Mouse (Mus musculus) embryo, embryonic 9.5 days (tissue): ENCODE results near the gene Vasp.
A peak's percentile ranks its signal among the peaks of the same experiment; 100 is the strongest.
"Not testable (repeated sequence)": the region's sequence is repeated elsewhere in the genome, so short reads cannot be mapped to it uniquely, and the experiment has no call there.

Experiments used
- DNase-seq: peaks from one replicate; pipeline ENCODE4 v3.0.0-alpha.2; 2017; ENCODE audit errors: extremely low spot score

Vasp gene

DNA sequence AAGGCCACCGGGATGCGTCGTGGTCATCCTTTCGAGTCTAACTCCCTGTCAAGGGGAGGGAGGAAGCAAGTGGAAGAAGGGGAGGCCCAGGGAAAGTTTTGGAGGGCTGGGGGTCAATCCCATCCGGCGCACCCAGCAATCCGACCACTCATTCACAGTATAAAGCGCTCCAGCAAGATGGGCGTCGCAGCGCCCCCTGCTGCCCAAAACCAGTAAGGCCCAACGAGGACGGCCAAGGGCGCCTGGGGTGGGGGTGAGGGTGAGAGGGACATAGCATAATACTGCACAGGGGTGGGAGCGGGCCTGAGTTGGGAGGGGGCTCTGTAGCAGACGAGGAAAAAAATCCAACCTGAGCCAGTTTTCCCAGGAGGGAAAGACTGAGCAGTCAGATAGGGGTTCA, 32.2 kb upstream of the Vasp start:
- peak; percentile 88 for DNase-seq

DNA sequence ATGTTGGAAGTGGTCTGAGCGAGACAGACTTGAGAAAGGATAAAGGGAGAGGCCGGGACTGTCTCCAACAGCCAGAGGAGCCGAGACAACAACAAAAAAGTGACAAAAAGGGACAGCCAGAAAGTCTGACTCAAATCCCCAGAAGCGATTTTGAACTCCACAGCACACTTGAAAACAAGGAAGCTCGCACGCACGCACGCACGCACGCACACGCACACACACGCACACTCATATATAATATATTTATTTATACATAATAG, 31.4 kb upstream of the Vasp start:
- no peak for DNase-seq

DNA sequence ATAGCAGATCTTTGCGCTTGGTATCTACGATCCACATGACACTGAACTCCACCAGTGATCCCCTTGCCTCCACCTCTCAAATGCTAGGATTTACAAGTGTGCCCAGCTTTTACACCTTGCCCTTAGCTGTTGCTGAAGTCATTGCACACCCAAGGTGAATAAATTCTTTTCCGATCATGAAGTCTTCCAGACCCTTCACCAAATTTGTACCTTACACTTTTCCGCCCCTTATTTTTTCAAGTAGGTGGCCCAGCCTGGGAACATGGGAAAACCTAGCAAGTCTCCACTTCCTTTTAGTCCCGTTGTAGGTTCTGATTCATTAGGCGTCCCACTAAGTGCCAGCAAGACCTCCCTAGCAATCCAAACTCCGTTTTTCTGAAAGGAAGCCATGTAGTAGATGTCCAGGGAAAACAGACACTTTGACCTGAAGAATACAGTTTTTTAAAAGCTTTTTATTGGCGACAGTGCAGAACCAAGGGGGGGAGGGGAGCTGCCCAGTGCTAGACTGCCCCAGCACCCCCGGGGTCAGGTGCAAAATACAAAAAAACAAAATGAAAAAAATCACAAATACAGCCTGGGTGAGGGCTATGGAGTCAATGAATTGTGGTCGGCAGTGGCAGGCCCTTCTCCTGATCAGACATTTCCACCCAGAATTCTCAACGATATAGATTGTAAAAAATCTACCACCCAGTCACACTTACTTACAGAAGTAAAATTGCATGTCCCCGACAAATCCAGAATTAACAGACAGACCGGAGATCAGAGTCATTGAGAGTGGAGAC, 30.8 kb upstream of the Vasp start:
- no peak for DNase-seq

DNA sequence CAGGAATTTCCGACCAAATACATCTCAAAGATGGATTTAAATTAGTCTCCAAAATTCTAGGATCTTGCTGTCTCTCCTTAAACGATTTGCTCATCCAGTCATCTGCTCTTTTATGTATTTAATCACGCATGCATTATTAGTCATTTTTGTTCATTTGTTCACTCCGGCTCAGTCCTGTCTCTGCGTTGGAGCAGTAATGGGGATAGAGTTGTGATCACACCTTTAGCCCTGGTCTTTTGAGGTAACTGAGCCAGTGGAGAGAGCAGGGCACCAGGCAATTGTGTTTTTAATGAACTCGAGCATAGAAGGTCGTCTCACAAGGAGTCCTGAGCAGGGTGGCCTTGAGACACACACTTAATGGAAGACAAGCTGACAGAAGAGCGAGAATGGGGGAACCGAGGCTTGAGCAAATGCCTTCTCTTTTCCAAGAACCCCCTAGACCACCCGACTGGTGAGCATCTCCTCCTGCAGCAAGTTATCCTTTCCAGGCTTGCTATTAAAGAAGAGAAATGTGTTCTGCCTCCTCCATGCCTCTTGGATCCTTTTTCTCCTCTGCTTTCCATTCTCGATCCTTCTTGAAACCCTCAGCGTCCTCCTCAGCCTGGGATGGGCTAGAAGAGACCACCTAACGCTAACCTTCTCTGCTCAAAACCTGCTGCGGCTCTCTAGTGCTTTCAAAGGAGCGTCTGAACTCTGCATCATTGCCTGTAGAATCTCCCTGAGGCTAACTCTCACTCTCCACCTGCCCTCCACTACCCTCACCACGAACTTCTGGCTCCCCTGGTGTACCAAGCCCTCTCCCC, 30.0 kb upstream of the Vasp start:
- no peak for DNase-seq

DNA sequence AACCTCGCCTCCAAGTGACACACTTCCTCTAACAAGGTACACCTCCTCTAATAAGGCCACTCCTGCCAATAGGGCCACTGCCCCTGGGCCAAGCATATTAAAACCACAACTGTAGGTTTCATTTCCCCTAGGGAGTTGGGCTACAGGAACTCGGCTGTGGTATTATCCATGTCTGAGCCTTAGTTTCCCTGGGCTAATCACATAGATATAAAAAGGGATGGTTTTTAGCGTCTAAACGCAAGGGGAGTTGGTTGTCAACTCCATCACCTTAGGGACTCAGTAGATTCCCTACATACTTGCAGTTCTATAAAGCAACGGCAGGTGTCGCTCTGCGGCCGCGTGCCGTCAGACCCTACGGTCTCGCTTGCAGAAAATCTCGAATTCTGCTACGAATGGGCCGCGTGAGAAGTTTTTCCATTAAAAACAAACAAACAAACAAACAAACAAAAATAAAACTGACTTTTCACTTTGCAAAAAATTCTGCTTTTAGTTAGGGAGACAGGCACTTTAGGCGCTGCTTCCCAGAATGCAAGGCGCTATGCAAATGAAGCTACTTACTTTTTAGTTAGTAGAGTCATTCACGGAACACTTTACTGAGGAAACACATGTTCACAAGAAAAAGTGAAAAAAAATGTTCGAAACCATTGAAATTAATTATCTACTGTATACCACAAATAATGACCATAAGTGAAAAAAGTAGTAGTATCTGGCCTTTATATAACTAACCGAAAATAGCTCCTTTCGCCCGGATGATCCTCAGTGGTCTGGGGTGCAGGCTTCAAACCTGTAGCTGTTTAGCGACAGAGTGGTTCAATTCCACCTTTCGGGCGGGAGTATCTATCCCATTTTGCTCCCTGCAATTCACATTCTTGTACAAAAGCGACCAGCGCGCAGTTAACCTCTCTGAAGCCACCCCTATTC, 29.1 kb upstream of the Vasp start:
- DNase-seq: peak; percentile 84

DNA sequence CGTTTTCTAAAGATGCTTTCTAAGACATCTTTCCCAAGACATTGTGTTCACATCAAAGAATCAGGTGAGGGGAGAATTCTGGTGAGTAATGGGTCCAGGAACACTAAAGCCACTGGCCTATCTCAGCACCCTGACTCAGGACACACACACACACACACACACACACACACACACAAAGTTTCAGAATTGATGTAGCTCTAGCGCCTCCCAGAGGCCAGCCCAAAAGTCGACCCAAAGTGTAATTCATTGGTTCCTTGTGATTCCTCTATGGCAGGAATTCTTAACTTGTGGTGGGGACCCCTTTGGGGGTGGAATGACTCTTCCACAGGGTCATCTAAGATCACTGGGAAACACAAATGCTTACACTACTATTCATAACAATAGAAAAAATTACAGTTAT, 27.6 kb upstream of the Vasp start:
- DNase-seq: peak; percentile 57

DNA sequence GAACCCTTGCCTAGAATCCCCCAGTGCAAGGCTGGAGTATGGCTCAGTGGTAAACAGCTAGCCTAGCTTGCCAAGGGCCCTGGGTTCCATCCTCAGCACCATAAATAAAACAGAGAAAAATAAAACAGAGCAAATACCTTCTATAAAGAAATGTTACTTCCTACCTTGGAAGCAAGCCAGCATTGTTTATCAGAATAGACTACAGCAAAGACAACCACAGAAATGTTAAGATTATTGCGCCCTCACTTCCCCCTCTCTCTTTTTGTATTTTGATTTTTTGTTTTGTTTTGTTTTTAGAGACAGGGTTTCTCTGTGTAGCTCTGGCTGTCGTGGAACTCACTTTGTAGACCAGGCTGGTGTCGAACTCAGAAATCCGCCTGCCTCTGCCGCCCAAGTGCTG, 26.2 kb upstream of the Vasp start:
- no peak for DNase-seq

DNA sequence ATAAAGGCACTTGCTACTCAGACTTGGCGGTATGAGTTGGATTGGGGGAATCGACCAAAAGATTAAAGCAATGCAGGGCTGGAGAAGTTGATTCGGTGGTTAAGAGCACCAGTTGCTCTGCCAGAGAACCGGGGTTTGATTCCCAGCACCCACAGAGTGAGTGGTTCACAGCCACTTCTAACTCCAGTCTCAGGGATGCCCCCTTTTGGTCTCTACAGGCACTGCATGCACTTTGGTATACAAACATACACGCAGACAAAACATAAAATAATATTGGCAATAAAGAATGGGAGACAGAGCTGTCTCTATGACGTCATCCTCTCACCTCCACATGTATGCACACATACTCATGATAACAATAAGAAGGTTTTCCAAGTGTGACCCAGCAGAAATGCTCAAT, 25.4 kb upstream of the Vasp start:
- DNase-seq: no peak

DNA sequence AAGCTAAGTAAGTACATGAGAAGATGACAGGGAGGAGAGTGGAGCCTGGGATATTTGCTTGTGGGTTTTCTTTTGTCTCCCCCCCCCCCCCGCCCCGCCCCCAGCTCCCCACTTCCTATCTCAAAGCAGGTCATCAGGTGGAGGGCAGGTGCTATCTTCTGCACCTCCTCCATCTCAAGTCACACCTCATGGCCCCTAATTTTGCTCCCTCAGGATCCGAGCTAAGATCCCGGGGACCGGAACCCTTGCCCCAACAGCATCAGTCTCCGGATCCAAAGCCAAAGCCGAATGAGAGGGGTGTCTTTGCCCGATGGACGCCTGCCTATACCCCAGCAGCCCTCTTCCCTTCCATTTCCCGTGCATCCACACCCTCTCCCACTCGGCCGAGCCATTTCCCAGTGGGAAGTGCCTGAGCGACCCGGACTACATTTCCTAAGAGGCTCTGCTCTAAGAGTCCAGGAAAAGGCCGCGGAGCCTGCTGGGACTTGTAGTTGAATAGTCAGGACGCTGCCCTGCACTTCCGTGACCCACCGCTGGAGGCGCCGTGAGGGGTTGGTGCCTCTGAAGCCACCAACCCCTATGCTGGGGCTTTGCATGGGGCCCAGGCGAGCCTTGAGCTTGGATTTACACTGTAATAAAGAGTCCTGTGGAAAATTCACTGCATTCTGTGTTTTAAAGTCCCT, 24.0 kb upstream of the Vasp start:
- peak; percentile 94 for DNase-seq

DNA sequence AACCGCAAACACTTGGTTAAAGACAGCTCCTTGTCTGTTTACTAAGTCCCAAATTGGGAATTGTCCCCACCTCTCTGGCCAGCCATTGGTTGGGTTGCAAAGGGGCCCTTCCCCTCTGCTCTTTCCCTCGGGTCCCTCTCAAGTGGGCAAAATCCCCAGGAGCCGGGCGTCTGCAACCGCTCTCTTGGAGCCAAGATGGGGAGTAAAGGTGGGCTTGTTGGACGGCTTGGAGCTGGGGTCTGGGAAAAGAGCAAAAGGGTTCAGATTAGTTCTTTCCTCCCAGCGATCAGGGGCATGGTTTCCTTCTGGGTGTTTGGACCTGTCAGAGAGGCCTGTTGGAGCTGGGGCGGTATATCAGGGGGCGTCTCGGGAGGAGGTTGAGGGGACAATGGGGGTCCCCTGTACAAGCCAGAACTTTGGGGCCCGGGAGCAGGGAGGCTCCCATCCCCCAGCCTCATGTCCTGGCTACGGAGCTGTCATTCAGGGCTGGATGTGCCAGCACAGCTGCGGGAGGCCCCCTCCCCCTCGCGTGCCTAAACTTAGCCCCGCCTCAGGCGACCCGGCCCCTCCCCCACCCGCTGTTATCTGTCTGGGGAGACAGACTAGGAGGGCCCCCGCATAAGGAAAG, 19.5 kb upstream of the Vasp start:
- peak; percentile 65 for DNase-seq

DNA sequence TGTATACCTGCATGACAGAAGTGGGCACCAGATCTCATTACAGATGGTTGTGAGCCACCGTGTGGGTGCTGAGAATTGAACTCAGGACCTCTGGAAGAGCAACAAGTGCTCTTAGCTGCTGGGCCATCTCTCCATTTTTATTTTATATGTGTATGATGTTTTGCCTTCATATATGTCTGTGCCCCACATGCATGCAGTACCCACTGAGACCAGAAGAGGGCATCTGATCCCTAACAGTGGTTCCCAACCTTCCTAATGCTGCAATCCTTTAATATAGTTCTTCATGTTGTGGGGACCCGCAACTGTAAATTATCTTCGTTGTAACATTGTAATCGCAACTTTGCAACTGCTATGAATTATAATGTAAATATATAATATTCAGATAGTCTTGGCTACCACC, 13.1 kb upstream of the Vasp start:
- DNase-seq: no peak

DNA sequence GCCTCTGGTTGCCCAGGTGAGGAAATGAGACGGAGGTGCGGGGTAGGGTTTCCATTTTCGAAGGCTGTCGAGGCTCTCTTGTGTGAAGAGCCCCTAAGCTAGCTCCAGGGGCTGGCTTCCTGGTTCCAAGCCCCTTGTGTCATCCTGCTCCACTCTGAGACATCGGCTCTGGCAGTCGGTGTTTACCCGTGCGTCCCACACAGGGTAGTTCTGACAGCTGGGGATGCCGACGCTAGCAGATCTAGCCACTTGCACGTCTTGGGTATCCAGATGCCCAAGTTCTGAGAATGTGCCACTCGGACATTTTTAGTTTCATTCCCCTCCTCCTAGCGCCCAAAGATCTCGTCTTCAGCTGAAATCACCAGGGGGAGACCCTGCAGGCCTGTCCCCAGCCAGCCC, 11.8 kb upstream of the Vasp start:
- no peak for DNase-seq

DNA sequence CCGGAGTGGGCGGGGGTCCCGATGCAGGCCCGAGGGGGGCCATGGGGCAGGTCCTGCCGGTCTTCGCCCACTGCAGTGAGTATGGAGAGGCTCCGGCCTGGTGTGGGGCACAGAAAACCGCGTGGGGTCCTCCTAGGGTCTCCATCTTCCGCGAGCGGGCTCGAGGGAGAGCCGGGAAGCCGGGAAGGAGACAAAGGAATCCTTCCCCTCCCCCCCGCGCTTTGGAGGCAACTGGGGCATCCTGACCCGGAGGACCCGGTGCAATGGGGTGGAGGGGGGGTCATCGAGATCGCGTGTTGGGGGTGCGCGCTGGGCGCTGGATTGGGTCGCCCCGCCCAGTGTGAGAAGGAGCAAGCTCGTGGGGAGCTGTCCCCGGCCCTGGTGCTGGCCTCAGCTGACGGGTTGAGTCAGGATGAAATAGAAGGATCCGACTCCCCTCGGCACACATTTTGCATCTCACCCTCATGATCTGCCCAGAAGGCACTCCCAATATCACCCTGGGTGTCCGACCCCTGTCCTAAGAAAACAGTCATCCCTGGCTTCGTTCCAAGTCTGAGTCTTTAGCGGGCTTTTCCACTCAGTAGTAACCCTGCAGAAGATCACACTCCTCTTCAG, 11.3 kb upstream of the Vasp start:
- peak; percentile 71 for DNase-seq

DNA sequence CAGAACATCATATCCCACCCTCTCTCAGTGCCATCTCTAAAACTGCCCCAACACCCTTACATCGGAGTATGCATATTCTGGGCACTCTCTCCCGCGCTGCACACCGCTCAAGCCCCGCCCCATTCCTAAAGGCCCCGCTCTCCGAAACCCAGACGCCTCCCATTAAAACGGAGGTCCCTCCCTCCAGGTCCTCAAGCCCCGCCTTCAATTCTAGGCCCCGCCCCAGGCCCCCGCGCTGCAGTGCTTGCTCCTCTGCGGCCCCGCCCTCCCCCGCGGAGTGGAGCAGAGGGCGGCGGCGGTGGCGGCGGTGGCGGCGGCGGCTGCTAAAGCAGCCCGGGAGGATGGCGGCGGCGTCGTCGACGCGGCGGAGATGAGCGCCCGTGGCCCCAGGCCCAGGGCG, 10.8 kb upstream of the Vasp start, which contains the start of gene Rtn2:
TSS of gene Rtn2 (plus strand) at position 240 of the 400 bp plus-strand sequence.
- peak; percentile 89 for DNase-seq

DNA sequence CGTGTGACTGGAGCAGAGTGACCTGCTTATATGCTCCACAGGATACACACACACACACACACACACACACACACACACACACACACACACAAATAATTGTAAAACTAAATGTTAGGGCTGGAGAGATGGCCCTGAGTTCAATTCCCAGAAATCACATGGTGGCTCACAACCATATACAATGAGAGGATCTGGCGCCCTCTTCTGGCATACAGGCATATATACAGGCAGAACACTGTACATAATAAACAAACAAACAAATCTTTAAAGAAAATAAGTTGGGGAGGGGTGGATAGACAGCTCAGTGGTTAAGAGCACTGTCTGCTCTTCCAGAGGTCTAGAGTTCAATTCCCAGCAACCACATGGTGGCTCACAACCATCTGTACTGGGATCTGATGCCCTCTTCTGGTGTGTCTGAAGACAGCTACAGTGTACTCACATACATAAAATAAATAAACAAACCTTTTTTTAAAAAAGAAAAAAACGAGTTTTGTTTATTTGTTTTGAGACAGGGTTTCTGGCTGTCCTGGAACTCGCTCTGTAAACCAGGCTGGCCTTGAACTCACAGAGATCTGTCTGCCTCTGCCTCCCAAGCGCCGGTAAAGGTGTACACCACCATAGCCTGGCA, 10.2 kb upstream of the Vasp start:
- not testable (repeated sequence) for DNase-seq

DNA sequence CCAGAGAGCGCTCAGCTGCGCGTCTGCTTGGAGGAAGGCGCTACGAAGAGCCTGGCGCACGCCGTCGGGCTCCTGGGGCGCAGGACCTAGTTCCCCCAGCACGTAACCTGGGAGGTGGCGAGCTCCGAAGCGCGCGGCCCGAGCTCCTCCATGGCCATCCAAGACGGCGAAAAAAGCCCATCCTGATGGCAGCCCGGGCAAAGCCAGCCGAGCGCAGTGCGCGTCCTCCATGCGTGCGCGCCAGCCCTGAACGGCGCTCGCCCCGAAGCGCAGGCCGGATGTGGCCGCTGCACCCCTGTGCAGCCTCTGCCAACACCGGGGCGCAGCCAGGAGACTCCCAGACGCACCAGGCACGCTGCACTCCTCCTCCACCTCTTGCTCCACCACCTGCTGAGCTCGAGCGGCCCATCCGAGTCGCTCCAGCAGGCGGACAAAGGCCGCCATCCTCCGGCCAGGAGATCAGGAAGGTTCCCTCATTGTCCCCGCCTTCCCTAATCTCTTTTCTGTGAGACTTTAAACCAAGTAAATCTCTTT, 8.0 kb upstream of the Vasp start, which contains the start of gene Ppm1n:
TSS of gene Ppm1n (minus strand) at position 484 of the 534 bp plus-strand sequence.
- DNase-seq: peak; percentile 32

DNA sequence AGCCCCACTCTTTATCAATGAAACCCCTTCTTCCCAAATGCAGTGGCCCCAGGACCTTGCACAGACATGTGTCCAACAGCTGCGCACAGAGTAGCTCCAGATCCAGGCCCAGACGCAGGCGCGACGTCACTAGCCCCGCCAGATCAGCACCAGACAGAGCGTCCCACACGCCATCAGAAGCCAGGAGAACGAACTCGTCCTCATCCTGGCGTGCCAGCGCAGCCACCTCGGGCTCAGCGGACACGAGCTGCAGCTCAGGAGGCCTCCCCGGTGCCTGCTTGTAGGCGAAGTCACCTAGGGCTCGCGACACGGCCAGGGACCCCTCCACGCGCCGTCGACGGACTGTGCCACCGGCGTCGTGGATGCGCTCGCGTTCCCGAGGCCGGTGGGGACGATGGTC, 7.4 kb upstream of the Vasp start:
- no peak for DNase-seq

DNA sequence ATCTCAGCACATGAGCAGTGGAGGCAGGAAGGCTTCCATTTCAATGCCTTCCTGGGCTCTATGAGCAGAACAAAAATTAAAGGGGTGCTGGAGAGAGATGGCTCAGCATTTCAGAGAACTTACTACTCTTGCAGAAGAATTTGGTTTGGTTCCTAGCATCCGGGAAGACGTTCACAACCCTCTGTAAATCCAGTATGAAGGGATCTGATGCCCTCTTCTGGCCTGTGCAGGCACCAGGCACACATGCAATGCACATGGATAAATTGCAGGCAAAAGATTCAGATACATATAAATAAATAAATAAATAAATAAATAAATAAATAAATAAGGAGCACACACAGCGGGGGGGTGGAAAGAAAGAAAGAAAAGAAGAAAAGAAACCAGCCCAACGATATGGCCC, 4.6 kb upstream of the Vasp start:
- DNase-seq: no peak

DNA sequence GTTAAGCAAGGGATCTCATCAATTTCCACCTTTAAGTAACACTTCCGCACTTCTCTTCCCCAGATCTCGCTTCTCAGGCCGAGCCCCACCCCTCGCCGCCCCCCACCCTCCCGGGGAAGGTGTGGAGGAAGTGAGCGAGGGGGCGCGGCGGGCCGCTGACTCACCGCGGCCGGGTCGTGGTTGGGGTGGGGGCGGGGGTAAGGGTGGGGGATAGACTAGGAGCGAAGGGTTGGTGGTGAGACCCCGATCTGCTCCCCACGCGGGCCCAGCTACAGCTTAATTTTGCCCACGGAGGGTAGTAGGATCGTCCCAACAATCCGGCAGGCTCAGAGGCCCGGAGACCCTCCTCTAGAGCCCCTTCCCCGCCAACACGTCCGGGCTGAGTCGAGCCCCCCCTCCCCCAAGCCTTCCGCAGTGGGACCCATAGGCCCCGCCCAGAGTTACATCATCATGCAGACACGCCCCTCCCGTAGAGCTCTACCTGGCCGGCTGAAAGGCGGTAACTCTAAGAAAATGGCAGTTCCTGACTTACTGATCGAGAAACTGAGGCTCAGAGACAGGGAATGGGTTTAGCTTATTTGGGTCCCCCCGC, 652 bp upstream of the Vasp start:
- peak; percentile 88 for DNase-seq
